Mouse (Mus musculus) bone marrow macrophage, adult 2 months (primary cell): ENCODE data around the gene Gm20388.

Source experiments
- CTCF ChIP-seq: IDR thresholded peaks from 2 replicates; pipeline ENCODE4 v1.5.1; 2012; ENCODE audit warnings: low read depth, mild to moderate bottlenecking, low read length, moderate library complexity
- POLR2A ChIP-seq: IDR thresholded peaks from 2 replicates; pipeline ENCODE4 v1.6.1; 2012; ENCODE audit warnings: mild to moderate bottlenecking, low read depth, low read length, borderline replicate concordance

GRCm38 (mm10) chr8:122151541-122151940 lies 2240.9 kb downstream of the Gm20388 start:
- TF ChIP-seq CTCF, result no peak
- TF ChIP-seq POLR2A, result no peak
